Mouse (Mus musculus): ENCODE results near the gene Dram1.
"Not testable (repeated sequence)": the region's sequence is repeated elsewhere in the genome, so short reads cannot be mapped to it uniquely, and the experiment has no call there.

Dram1 gene

DNA sequence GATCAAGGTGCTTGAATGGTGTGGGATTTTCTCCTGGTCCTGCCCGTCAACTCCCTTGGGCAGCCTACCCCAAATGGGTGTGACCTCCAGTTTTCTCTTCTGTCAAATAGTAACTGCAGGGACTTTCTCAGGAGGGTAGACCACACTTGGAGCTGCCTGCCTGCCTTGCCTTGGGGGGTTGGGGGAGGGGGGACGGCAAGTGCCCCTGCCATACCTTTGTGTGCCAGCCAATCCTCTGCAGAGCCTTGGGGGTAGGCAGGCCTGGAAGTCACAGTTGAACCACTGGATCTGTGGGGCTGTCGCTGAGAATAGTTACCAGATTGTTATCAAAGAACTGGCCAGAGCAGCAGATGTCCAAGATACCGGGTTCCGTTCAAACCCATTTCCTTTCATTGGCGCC, 7.4 kb upstream of the Dram1 start:
- no peak for DNase-seq (ENCODE audit: low spot score in 2 of 2)

DNA sequence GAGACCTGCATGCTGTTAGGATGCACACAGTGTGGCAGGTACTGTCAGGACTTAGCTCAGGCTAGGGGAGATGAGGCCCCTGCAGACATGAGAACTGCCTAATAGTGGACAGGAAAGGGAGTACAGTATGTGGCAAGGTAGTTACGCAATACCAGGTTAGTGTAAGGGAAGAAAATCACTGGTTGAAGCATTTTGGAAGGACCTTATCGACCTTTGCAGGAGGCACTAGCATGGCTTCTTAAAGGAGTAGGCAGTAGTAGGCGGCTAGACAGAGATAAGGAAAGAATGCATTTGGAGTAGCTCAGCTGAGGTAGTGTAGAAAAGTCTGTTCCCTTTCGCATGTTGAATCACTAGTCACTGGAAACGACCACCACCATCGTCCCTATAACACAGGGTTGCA, 6.9 kb upstream of the Dram1 start:
- no peak for DNase-seq (ENCODE audit: low spot score in 2 of 2)

DNA sequence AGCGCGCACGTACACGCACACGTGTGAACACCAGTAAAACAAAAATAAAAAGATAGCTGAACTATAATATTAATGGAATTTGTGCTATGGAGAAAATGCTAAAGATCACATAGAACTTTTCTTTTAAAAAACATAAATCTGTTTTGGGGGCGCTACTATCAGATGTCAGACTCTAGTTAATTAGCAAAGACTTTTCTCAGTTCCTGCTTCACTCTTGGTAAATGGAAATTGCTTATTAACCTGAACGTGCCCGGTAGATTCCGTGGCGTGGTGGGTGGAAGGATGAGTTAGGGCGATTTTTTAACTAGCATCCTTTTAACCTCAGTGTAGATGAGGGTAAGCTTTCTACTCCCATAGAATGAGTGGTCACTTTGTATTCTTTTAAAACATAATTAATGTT, 6.4 kb upstream of the Dram1 start:
- no peak for DNase-seq (ENCODE audit: low spot score in 2 of 2)

DNA sequence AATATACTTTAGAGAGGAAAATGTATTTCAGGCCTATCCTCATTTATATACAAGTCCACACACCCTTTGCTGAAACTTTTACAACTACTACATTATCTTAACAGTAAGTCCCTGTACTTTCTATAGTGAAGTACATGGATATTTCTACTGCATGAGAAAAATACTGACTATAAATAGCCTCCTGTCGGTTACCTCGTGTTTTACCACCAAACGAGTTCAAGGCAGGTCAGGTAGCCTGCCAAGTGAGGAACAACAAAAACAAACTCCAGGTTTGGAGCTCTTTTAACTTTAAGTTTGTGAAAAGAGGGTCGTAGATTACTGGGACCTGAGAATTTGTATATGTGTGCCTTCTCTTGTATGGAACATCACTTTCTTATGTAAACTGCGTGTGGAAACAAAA, 5.2 kb upstream of the Dram1 start:
- no peak for DNase-seq (ENCODE audit: low spot score in 2 of 2)

DNA sequence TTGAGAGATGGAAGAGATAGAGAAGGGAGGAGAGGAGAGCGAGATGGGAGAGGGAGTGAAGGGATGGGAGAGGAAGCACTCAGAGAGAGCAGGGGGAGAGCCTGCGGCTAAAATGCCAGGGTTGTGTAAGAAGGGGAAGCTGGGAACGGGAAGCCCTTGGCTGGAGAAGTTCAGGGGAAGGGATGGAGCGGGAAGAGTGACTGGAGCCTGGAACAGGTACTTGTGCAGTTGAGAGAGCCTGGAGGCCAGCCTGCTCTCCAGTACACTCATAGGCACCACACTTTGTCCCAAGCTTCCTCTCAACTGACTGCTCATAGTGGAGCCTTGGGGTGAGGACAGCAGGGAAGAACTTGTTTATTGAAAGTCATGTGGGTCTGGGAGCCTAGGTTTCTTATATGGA, 4.6 kb upstream of the Dram1 start:
- no peak for DNase-seq (ENCODE audit: low spot score in 2 of 2)

DNA sequence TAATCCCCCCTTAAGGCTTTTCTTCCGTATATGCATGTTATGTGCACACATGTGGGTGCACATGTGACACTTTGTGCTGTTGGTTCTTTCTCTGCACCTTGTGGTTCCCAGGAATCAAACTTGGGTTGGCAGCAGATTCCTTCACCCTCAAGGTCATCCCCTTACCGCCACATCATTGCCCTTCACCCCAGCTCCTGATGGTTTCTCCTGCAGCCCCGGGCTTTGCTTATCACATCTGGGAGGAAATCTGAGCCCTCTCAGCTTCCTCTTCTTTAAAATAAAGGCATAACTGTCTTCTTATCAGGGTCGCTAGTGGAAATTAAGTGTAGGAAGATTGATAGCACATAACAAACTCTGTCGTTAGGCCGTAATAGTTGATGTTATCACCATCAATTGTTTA, 3.1 kb upstream of the Dram1 start:
- DNase-seq (ENCODE audit: low spot score in 2 of 2): no peak

DNA sequence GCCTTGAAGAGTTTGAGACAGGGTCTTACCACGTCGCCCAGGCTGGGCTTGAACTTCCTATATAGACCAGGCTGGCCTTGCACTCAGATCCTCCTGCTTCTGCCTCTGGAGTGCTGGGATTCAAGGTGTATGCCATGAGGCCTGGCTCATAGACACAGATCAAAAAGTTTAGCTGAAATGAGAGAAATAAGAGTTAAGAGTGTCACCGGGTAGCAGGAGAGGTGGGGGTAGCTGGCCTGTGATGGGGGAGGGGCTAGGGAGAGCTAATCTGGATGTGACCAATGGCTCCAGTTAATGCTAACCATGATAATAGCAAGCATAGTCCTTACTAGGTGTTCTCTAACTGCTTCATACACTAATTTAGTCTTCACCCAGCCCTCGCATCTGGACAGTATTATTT, 2.4 kb upstream of the Dram1 start:
- no peak for DNase-seq (ENCODE audit: low spot score in 2 of 2)

DNA sequence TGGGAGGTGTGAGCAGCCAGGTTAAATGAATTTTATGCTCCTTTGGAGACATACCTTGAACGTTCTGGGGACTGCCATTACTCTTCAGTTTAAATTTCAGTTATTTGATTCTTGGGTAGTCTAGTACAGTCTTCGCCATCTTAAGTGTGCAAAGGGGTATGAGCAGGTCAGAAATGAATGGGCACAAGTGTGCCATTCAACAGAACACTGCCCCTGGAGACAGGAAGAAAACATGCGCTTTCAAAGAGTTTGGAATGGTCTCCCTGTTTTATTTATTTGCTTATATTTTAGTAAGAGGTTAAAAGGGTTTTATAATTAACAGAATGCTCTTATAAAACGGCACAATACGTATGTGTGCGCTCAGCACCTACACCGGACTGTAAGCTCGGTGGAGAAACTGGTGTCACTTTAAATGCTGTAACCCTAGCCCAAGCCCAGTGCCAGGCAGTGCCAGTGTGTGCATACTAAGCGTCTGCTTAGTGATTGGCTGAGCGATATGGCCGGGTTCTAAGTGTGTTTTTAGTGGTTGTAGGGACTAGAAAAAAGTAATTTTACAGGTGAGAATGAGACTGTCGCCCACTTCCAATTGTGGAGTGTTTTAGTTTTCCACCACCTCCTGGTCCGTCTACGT, 1.7 kb upstream of the Dram1 start:
- no peak for DNase-seq (ENCODE audit: low spot score in 2 of 2)

DNA sequence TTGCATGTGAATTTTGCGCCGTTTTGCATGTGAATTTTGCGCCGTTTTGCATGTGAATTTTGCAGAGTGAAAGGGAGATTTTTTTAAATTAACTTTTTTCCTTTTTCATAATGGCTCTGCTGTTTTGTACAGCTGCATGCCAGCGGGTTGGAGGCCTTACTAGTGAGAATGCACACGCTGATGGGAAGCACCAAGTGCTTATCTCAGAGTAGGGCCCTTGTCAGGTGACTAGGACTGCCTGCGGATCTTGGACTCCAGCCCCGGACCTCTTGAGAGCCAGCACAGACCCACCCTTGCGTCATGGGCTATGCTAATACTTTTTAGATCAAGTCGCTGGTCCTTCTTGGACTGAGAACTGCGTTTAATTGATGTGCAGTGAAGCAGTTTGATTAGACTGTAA, 1.1 kb upstream of the Dram1 start:
- peak; percentile 29 to 42 for DNase-seq (ENCODE audit: low spot score in 2 of 2)

DNA sequence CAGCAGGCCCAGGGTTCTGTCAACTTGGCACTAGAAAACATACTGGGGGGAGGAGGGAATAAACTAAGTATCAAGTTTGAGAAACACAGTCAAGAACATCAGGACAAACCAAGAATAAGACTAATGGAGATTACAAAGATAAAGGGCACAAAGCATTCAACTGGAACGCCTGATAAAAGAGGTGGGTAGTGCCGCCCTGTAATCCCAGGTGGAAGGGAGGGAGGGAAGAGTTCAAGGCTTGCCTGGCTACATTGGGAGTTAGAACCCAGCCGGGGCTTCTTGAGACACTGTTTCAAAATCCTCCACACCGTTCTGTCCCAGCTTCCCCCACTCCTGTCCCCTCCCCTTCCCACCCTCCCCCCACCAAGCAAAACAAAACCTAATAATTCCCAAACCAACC, 1.2 kb downstream of the Dram1 start:
- no peak for DNase-seq (ENCODE audit: low spot score in 2 of 2)

DNA sequence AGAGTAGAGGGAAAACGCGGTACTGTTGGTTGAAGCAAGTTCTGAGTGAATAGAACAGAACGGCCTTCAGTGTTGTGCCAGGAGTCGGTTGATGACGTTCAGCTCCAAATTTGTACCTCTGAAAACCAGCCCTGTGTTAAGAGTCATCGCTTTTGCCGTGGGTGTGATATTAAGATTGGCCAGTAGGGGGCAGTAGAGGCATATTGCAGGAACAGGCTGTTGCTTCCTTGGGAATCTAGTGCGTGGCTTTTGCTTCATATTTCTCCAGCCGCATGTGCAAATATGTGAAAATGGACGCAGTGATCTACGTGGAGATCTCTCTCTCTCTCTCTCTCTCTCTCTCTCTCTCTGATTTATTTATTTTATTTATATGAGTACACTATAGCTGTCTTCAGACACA, 2.1 kb downstream of the Dram1 start:
- DNase-seq (ENCODE audit: low spot score in 2 of 2): peak; percentile 74 to 87

DNA sequence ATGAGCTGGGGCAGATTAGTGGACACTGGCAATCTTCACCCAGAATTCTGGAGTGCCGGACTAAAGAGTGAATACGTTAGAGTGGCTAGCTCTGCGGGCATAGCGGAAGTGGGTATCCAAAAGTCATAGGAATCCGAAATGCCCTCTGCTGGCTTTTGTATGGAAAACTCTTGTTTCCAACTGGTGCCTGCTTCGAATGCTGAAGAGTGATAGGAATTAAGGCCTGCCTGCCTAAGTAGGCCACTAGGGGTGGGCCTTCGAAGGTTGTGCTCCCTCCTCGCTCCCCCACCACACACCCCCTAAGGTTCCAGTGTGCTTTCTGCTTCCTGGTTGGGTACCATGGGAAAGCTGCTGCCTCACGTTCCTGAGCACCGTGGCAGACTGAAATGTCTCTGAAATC, 3.9 kb downstream of the Dram1 start:
- DNase-seq (ENCODE audit: low spot score in 2 of 2): no peak

DNA sequence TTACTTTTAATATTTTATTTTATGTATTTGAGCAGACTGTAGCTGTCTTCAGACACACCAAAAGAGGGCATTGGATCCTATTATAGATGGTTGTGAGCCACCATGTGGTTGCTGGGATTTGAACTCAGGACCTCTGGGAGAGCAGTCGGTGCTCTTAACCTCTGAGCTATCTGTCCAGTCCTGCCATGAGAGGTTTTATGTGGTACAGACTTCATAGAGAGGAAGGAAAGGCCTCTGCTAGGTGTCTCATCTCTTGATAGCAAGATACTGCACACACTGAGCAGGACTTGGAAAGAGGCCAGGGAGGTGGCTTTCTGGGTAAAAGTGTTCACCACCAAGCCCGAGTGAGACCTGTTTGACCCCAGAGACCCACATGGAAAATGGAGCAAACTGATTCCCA, 5.9 kb downstream of the Dram1 start:
- not testable (repeated sequence) for DNase-seq (ENCODE audit: low spot score in 2 of 2)

DNA sequence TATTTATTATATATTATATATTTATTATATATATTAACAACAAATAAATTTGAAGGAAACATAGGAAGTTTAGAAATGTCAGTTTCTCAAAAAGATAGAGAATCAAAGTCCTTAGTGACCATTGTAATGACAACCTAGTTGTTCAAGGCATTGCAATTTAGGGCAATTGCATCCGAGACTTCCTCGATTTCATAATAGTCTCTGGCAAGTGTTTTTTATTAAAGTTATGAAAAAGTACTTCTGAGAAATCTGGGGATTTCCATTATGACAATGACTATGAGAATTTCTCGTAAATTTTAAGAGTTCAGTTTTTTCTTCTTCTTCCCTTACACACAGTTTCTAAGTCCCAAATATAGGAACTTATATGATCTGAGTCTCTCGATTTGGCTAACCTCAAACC, 6.4 kb downstream of the Dram1 start:
- no peak for DNase-seq (ENCODE audit: low spot score in 2 of 2)

DNA sequence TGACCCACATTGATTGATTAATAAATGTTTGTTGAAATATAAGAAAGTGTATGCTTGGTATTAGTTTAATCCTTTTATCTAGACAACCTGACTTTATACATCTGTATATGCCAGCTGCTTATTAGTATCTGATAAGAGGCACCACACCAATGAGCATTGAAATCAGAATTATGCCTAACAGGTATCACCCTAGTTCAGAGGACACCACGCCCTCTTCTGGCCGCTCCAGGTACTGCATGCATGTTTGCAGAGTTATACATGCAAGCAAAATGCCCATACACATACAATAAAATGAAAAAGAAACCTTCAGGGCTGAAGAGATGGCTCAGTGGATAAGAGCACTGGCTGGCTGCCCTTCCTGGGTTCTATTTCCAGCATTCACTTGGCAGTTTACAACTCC, 7.1 kb downstream of the Dram1 start:
- peak; percentile 18 to 66 for DNase-seq (ENCODE audit: low spot score in 2 of 2)

DNA sequence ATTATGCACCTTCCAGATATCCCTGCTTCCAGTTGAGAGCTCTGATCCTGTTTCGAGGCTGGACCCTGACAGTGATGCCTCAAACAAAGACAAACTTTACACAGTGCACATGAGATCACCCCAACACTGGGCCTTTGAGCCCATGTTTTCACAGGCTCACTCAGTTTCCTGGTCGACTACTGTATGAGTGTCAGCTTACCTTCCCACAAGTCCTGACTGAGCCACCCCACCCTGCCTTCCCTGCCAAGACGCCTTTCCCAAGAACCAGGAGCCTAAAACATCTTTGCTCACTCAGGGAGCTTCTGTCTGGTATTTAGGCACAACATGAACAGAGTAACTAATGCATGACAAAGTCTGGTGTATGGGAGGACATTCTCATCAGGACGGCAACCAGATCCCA, 9.6 kb downstream of the Dram1 start:
- DNase-seq (ENCODE audit: low spot score in 2 of 2): no peak

DNA sequence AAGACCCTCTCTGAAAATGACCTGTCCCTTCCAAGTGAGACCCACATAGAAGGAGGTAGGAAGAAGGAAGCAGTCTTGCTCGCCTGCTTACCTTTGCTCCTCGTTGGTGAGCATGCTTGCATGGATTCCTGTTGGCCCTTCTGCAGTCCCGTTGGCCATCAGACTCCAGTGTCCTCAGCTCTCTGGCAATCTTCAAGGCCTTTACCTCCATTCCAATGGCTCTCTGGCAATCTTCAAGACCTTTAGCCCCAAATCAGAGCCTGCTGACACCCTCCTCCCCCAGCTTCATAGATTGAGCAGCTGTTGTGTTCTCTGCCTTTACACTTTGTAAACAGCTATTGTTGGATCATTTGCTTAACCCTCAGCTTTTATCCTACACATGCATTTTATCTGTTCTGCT, 14.7 kb downstream of the Dram1 start:
- DNase-seq (ENCODE audit: low spot score in 2 of 2): no peak

DNA sequence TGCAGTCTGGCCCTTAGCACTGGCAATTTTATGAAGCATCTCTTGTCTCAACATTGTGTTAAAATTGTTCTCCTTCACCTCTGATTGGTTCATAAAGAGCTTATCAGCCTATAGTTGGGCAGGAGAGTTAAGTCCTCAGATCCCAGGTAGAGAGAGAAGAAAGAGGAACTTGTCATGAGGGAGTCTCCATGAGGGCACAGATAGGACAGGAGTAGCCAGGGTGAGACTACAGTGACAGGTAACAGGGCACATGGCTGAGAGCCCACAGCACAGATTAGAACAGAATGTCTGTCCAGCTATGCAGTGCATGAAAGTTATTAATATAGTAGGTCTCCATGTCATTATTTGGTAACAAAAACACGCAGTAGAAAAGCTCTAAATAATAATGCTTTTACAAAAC, 16.7 kb downstream of the Dram1 start:
- DNase-seq (ENCODE audit: low spot score in 2 of 2): no peak

DNA sequence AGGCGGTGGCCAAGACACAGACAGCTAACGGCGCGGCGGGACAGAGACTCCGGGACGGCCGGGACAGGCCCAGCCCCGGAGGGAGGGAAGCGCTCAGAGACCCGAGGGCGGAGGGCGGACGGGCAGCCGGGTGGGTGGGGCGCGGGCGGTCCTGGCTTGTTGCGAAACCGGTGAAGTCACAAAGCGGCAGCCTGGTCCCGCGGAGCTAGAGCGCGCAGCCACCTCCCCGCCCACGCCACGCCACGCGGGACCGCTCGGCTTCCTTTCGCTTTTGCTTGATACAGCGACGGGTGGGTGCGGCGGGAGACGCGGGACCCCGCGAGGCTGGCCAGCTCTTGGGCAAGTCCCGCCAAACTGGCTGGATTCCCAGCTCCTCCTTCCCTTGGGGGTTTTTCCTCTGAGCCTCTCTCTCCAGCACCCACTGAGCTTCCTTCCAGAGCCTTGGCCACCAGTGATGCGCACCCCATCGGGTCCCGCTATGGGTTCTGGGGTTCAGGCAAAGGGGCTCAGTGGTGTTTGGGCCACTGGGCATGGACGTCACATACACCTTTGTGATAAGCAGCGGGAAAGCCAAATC, 21.8 kb downstream of the Dram1 start:
- peak; percentile 18 to 69 for DNase-seq (ENCODE audit: low spot score in 2 of 2)

DNA sequence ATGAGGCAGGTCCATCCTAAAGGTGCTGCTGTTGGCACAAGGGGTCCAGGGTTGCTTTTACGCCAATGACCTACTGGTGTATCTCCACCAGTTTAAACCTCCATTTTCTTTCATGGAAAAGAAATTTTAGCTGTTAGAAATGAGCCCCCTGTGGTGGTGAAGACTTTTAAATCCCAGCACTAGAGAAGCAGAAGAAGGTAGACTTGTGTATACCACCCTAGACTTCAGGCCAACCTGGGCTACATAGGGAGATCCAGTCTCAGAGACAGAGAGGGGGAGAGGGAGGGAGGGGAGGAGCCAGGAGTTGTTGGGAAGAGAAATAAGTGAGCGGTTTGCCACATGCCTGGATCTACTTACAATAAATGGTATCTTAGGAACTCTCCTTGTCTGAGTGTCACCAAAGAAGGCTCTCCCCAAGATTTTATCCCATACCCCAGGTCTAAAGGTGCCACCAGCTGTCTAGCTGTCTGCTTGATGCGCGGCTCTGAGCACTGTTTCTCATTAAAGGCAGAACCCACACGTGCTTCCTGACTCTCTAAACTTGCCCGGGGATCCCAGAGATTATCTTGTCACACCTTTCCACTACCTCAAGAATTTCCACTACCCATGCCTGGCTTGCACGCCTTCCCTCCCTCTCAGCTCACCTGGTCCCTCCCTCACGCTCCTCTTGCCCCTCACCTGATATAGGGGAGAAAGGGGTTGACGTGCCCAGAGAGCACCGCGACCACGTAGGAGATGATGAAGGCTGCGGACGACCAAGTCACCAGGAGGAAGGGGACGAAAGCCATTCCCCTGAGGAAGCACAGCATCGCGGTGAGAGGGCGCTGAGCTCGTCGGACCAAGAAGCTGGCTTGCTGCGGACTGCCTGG, 22.5 kb downstream of the Dram1 start:
- no peak for DNase-seq (ENCODE audit: low spot score in 2 of 2)

DNA sequence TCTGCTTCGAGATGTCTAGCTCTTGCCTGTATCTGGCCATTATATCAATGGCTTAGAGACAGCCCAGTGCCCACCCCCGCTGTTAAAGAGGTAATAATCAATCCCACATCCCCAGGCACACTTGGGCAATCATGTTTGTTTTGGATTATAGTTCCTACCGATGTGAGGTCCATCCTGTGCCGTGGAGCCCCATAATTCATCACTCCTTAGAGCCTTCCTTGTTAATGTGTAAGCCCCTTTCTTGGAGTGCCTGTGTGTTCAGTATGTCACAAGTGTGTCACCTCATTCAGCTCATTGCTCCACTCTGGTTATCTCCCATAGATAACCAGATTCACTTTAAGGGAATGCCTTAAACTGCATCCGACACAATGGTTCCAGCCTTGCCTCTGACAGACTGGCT, 24.3 kb downstream of the Dram1 start:
- DNase-seq (ENCODE audit: low spot score in 2 of 2): no peak

DNA sequence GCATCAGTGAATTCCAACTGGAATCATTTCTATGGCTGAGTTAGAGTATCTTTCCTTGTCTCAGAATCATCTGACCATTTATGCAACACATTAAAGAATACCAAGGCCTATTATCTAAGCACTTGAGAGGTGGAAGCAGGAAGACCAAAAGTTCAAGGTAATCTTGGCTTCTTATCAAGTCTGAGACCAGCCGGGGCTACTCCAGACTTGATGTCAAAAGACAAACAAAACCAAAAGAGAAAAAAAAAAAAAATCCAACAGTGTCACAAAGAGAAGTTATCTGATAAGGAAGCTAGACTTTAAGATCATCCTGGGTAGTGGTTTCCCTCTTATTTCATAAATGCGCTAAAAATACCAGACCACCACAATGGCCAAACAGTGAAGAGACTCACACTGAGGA, 26.3 kb downstream of the Dram1 start:
- no peak for DNase-seq (ENCODE audit: low spot score in 2 of 2)

DNA sequence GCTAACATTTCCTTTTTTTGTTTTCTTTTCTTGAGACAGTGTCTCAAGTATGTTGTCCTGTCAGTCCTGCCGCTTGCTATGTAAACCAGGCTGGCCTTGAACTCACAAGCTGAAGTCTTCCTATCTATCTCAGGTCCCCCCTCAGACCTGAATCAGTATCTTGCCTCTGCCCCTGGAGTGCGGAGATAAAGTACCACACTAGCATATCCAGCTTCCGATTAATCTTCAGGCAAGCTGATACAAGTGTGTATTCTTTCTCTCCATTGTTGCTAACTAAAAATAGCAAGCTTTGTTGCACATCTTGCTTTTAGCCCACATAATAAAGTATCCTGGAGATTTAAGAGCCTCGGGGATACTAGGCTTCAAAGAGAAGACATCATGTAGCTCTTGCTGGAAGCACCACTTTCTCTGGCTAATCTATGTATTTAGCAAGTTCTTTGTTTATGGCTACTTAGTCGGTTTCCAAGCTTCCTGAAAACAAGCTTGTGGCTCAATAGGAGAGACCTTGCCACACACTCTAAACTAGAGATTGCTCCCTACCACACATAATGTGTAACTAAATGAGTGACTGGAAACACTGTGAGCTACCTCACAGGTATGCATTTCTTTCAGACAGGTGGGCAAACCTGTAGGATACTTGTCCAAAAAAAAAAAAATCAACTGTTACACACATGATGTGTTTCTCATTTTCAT, 27.3 kb downstream of the Dram1 start:
- DNase-seq (ENCODE audit: low spot score in 2 of 2): no peak

Measured in spleen, postnatal 10 days (tissue).